Mouse (Mus musculus) bone marrow macrophage, adult 2 months (primary cell): ENCODE measurements around the gene Nipa1. TPM values are rescaled to one million over a fixed set of nuclear protein-coding genes. Genes with fewer than 3 reads are reported as not detected.

Experiments used
- H3K27ac ChIP-seq: 2 replicates; pipeline ENCODE4 v1.5.1; 2012; ENCODE audit warnings: low read depth, low read length; ENCODE audit not compliant: insufficient read depth
- H3K4me1 ChIP-seq: 2 replicates; pipeline ENCODE4 v1.6.1; 2012; ENCODE audit warnings: low read length; ENCODE audit not compliant: control insufficient read depth, insufficient read depth
- H3K4me3 ChIP-seq: 2 replicates; pipeline ENCODE4 v1.5.1; 2012; ENCODE audit warnings: mild to moderate bottlenecking, low read length, moderate library complexity; ENCODE audit not compliant: insufficient read depth
- CTCF ChIP-seq: IDR thresholded peaks from 2 replicates; pipeline ENCODE4 v1.5.1; 2012; ENCODE audit warnings: low read depth, mild to moderate bottlenecking, low read length, moderate library complexity
- POLR2A ChIP-seq: IDR thresholded peaks from 2 replicates; pipeline ENCODE4 v1.6.1; 2012; ENCODE audit warnings: mild to moderate bottlenecking, low read depth, low read length, borderline replicate concordance
- polyA plus RNA-seq: library from polyadenylated mRNA; stranded (reverse); fragments of >200 nt; gene quantifications from 2 replicates; pipeline ENCODE4 v1.2.4, GENCODE M21; 2012; ENCODE audit not compliant: missing spikeins, insufficient read depth, insufficient read length

The Nipa1 gene
- polyA plus RNA-seq, 1 experiment: 4.6 TPM

DNA sequence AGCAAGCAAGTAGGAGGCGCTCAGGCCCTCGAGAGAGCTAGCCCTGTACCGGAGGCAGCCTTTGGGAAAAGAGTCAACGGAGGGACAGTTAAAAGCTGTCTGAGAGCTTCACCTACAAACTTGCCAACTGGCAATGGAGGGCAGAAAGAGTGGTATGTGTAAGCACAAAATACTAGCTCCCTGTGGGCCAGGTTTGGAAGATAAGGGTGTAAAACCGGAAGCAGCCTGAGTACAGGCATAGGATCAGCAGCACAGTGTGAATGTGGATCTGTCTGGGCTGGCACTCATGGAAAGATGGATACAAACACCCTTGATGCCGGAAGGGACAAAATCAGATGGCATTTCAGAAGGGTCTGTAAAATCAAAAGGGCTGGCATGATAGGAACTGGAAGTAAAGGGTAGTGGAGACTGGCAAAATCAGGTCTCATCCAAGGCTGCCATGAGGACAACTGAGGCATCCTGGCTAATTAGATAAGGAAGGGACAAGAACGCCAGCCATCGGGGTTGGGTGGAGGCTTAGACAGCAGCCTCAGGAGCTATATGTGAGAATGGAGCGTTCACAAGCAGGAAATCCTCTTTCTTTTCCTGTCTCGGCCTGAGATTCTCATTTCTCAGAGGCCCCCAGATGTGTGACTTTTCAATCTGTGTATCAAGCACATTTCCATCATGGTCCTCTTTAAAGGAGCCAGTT, 37.6 kb downstream of the Nipa1 start:
- no peak for TF ChIP-seq POLR2A
- no peak for TF ChIP-seq CTCF
- no peak overlapping the region for H3K27ac ChIP-seq
- peaks cover 3% of the 10 kb centered on the region; the same call in 1 of the 2 replicates for H3K4me1 ChIP-seq
- H3K4me3 ChIP-seq: no peak overlapping the region

DNA sequence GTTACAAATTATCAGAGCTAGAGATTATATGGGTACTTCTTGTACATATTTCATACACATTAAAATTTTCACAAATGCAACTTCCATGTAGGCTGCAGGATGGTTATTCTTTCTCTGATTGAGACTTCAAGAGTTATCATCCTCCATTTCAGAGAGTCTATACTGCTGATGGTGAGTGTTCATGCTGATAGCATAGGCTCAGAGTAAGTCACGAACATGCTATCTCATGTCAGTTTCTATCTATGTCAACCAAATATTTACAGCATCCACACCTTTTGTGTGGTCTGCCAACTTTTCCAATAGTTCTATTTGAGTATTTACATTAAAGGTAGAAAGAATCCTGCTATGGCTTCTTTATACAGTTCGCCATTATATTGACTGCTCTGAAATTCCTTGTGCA, 38.2 kb downstream of the Nipa1 start:
- Histone ChIP-seq H3K27ac (no peak overlapping the region), H3K4me3 (no peak overlapping the region), H3K4me1 (peaks cover 3% of the 10 kb centered on the region; the same call in 1 of the 2 replicates)
- TF ChIP-seq CTCF (no peak), POLR2A (no peak)

DNA sequence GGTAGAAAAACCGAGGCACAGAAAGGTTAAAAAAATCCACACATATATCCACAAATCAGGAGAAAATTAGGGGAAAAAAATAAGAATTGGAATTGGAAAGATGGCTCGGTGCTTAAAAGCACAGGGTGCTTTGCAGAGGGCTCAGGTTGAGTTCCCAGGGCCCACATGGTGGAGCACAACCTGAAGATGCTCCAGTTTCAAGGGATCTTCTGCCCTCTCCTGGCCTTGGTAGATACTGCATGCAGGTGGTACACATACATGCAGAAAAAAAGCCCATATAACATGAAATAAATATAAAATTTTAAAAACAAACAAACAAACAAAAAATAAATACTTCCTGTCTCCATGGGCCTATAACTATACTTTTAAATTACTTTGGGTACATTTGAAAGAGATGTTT, 45.3 kb downstream of the Nipa1 start:
- peaks cover 9% of the 10 kb centered on the region for H3K4me1 ChIP-seq
- H3K4me3 ChIP-seq: no peak overlapping the region
- TF ChIP-seq CTCF: no peak
- TF ChIP-seq POLR2A: no peak
- H3K27ac ChIP-seq: no peak overlapping the region

DNA sequence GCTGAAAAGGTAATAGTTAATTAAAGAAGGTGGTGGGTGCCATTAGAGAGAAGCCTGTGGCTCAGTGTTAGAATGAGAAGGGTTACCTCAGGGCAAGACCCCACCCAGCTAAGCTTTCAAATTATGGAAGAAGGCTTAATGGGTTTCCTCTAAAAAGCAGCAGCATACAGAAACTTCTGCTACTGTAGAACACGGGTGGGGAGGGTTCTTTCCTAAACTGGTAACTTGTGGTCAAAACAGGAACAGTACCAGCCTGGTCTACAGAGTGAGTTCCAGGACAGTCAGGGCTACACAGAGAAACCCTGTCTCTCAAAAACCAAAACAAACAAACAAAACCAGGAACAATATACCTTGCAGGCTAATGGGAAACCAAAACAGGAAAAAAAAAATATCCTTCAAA, 50.3 kb downstream of the Nipa1 start:
- no peak overlapping the region for H3K4me3 ChIP-seq
- peak overlapping the region; percentile 23 for H3K27ac ChIP-seq
- no peak for TF ChIP-seq CTCF
- no peak for TF ChIP-seq POLR2A
- H3K4me1 ChIP-seq: peaks cover 19% of the 10 kb centered on the region

DNA sequence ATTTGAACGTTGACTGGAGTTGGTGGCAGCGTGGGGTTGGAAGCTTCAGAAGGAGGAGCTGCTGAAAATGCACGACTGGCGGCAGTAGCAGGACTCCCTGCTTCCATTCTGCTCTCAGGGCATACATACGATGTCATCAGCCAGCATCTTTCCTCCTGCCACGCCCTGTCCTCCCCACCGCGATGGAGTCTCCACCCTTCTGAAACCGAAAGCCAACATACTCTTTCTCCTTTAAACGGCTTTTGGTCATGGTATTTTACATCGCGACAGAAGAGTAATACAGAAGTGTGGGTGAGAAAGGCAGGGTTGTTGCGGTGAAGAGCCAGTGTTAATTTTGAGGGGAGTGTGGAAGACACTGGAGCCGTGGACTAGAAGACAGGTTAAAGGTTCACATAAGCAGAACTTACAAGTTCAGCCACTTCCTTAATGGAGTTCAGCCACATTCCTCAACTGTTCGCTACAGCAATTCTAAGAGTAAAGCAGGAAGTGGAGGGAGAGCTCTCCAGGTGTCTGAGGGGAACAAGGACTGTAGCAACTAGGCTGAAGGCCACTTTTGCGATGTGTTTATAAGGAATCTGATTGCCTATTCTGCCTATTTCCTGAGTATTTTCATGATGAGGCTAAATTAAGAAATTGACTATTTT, 51.4 kb downstream of the Nipa1 start:
- peak overlapping the region; percentile 62 for H3K4me3 ChIP-seq
- peaks cover 23% of the 10 kb centered on the region for H3K4me1 ChIP-seq
- TF ChIP-seq POLR2A: no peak
- peak overlapping the region; percentile 63 for H3K27ac ChIP-seq

DNA sequence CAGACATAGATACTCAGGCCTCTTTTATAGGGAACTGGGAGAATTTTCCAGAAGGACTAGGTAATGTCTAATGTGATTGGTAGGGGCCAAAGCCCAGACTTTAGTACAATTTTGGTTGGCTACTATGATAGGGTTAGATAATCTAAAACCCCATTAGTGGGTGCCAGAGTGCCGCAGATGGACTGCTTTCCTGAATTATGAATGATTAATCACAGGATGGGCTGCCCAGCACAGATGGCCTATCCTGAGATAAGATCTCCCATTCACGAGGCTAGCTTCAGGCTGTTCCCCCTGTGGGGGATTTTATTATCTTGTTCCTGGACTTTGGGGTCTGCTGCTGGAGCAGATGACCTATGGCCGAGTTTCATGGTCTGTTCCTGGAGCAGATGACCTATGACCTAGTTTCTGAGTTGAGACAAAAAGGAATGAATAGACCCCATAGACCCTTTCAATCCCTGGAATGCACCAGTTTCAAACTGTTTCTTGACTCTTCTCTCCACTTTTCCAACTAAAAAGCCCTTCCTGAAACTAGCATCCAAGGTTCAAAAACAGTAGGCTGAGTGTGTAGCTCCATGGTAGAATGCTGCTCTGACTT, 52.8 kb downstream of the Nipa1 start:
- H3K27ac ChIP-seq: no peak overlapping the region

DNA sequence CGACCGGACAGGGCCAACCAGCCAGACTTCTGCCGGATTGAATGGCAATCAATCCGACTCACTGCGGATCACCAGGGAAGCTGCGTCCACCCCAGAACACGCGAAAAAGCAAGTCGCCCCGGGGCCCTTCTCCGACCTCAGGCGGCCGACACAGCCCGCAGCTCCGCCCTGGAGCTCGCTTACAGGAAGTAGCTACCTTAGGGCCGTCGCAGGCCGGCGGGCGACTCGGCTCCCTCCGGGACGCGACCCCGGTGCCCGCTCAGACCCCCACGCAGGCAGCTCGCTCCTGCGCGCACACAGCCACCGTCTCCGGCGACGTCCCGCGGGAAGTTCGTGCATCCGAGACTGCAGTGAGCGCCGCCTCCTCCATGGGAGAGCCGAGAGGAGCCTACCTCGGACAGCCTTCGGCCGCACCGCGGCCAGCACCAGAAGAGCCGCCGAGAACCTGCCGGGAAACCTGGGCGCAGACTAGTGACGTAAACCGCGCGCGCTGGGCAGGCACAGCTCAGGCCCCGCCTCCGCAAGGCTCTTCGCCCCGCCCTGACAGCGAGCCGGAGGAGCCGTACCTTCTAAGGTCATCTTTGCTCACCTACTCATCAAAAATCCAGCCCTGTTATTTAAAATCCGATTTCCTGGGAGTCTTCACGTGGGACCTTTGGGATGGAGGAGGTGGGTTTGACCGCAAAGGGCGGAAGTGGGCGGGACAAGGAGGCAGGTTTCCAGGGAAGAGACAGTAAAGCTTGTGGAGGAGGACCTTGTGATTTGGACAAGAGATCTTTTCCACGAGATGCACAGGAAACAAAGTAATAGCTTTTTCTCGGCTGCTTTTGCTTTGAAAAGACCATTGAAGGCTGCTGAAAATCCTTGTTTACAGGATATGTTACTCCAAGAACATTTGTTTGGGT, 57.5 kb downstream of the Nipa1 start, which contains the start of gene Nipa2:
Gene Nipa2, minus strand, starts transcription at position 473 of the 905 bp plus-strand sequence.
- Histone ChIP-seq H3K27ac (peak within 1 kb of the TSS; percentile 84), H3K4me3 (peak within 1 kb of the TSS; percentile 87), H3K4me1 (peaks cover 21% of the 10 kb centered on the region)
- peak; percentile 13; the same call in 1 of the 2 replicates for TF ChIP-seq CTCF
- 0 out of 2 replicates have a peak, but pooled peaks have one; percentile 51 for TF ChIP-seq POLR2A

More for the DNA sequence above, 52.8 kb downstream of the Nipa1 start:
- Histone ChIP-seq H3K4me1 (peaks cover 27% of the 10 kb centered on the region), H3K4me3 (no peak overlapping the region)
- TF ChIP-seq CTCF: no peak

DNA sequence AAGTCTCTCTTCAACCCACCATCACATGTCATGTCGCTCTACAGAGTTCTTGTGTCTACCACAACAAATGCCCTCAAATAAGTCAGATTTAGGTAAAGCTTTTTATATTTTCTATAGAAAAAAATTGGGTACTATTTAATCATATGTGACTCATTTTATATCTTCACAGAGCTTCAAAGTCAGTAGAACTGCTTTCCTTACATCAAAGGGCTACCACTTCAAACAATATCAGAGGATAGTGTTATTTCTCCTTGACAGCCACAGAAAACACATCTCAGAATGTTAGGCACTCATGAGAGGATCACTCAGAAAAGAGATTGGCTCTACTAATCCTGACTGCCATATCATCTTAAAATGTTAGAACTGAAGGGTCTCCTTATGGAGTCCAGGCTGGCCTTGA, 59.2 kb downstream of the Nipa1 start:
- TF ChIP-seq POLR2A: no peak
- no peak for TF ChIP-seq CTCF
- Histone ChIP-seq H3K4me1 (peaks cover 28% of the 10 kb centered on the region), H3K27ac (no peak overlapping the region), H3K4me3 (peak overlapping the region; percentile 53; the same call in 1 of the 2 replicates)

DNA sequence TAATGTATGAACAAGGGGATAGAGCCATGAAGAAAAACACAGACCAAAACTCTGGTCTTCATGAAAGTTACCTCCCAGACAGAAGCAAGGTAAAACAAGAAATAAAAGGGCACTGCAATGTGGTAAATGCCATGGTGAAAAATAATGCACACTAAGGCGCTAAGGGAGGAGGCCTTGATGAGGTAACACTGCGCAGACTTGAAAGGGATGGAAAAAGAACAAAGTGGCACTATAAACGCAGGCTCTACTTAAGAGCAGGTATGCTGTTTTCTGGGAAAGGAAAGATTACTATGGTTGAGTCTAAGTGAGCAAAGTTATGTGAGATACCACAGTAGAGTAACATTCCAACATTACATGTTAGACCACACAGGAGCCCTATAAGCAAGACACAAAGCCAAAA, 60.0 kb downstream of the Nipa1 start:
- TF ChIP-seq POLR2A (no peak), CTCF (no peak)
- peaks cover 28% of the 10 kb centered on the region for H3K4me1 ChIP-seq
- no peak overlapping the region for H3K27ac ChIP-seq
- H3K4me3 ChIP-seq: no peak overlapping the region

DNA sequence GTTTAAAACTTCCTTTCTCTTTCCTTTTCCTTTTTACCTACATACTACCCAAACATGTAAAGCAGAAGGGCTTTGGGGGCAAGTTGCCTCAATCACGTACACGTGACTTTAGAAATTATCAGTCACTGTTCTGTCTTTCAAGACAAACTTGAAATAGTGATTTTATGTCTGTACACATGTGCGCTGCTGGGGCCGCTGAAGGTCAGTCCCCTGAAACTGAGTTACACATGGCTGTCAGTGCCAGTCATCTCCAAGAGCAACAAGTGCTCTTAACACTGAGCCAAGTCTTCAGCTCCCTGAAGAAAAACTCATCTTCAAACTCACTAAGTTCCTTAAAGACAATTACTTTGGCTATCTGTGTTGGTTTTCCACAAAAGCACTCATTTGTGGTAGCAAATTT, 61.8 kb downstream of the Nipa1 start:
- H3K4me3 ChIP-seq: no peak overlapping the region
- H3K4me1 ChIP-seq: peaks cover 20% of the 10 kb centered on the region
- no peak overlapping the region for H3K27ac ChIP-seq
- no peak for TF ChIP-seq CTCF
- no peak for TF ChIP-seq POLR2A
